In the genomic region with DNA sequence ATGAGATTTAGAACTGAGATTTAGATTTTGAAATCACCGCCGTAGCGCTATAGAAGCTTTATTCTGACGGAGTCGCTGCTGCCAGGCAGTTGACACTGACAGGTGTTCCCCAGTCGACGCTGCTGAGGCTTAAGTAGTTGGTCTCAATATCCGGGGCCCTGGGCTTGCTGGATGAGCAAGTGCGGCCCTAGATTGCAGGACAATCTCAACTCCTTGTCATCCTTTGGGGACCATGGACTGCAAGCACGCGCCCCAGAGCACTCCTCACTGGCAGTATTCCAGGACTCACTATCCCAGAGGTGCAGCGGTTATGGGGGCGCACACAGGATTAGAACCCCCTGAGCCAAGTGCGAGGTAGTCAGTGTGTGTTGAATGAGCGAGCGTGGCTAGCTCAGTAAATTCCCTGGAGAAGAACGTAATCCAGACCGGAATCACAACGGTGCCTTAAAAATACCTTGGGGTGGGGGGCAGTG, we compare ENCODE assay signal across 7 mouse cellular contexts. TPM values are rescaled to one million over a fixed set of nuclear protein-coding genes. Genes with fewer than 3 reads are reported as not detected.
DNase-seq lines count a peak whose midpoint lies in the region; ATAC-seq lines count a peak whose summit lies in the region.

No protein-coding gene starts in this region.

- H3K9ac ChIP-seq in lung, embryonic 16.5 days (ENCODE audit: low read length) = no peak overlapping the region
- peak overlapping the region; percentile 51 for H3K9ac ChIP-seq in forebrain, embryonic 15.5 days (replicated peaks)
- no peak overlapping the region for H3K9ac ChIP-seq in limb, embryonic 15.5 days
- no peak overlapping the region for H3K9ac ChIP-seq in stomach, embryonic 15.5 days

- H3K9me3 ChIP-seq in lung, embryonic 16.5 days (ENCODE audit: control insufficient read depth, low read length) = peaks cover 7% of the 10 kb centered on the region; the same call in 1 of the 2 replicates
- no peaks in the 10 kb centered on the region for H3K9me3 ChIP-seq in forebrain, embryonic 15.5 days
- no peaks in the 10 kb centered on the region for H3K9me3 ChIP-seq in limb, embryonic 15.5 days
- H3K9me3 ChIP-seq in stomach, embryonic 15.5 days = no peaks in the 10 kb centered on the region

- no peak for DNase-seq in lung, postnatal 14 days
- no peak for DNase-seq in kidney, adult 8-10 months

- peaks cover 8% of the 10 kb centered on the region for H3K4me1 ChIP-seq in lung, embryonic 16.5 days (replicated peaks; ENCODE audit: control insufficient read depth, insufficient read depth, low read length)
- H3K4me1 ChIP-seq in forebrain, embryonic 15.5 days = peaks cover 17% of the 10 kb centered on the region
- peaks cover 18% of the 10 kb centered on the region for H3K4me1 ChIP-seq in limb, embryonic 15.5 days
- peaks cover 15% of the 10 kb centered on the region for H3K4me1 ChIP-seq in stomach, embryonic 15.5 days

- H3K36me3 ChIP-seq in lung, embryonic 16.5 days (ENCODE audit: control insufficient read depth, insufficient read depth, low read length) = no peaks in the 10 kb centered on the region
- no peaks in the 10 kb centered on the region for H3K36me3 ChIP-seq in forebrain, embryonic 15.5 days
- no peaks in the 10 kb centered on the region for H3K36me3 ChIP-seq in limb, embryonic 15.5 days
- no peaks in the 10 kb centered on the region for H3K36me3 ChIP-seq in stomach, embryonic 15.5 days

- ATAC-seq in lung, embryonic 16.5 days (ENCODE audit: low read depth) = no peak
- peak; percentile 48 for ATAC-seq in forebrain, embryonic 15.5 days (replicated peaks)
- ATAC-seq in limb, embryonic 15.5 days (ENCODE audit: insufficient number of reproducible peaks, low FRiP score, low TSS enrichment, low read depth) = no peak
- no peak for ATAC-seq in stomach, embryonic 15.5 days (ENCODE audit: insufficient read depth, low FRiP score, low read depth)
- ATAC-seq in CD4-positive, CD25-positive, alpha-beta regulatory T cell, adult 4 months = no peak

- peak overlapping the region; percentile 56 for H3K4me3 ChIP-seq in lung, embryonic 16.5 days (ENCODE audit: low read length)
- H3K4me3 ChIP-seq in forebrain, embryonic 15.5 days = peak overlapping the region; percentile 53
- H3K4me3 ChIP-seq in limb, embryonic 15.5 days = peak overlapping the region; percentile 55
- H3K4me3 ChIP-seq in stomach, embryonic 15.5 days (replicated peaks) = peak overlapping the region; percentile 52

- H3K4me2 ChIP-seq in lung, embryonic 16.5 days (ENCODE audit: low read depth, low read length) = peak overlapping the region; percentile 94
- H3K4me2 ChIP-seq in forebrain, embryonic 15.5 days (replicated peaks) = peak overlapping the region; percentile 93
- peak overlapping the region; percentile 91 for H3K4me2 ChIP-seq in limb, embryonic 15.5 days
- peak overlapping the region; percentile 98 for H3K4me2 ChIP-seq in stomach, embryonic 15.5 days

- peaks cover 51% of the 10 kb centered on the region for H3K27me3 ChIP-seq in lung, embryonic 16.5 days (ENCODE audit: control insufficient read depth, insufficient read depth, low read depth, low read length)
- peaks cover 52% of the 10 kb centered on the region for H3K27me3 ChIP-seq in forebrain, embryonic 15.5 days
- peaks cover 70% of the 10 kb centered on the region for H3K27me3 ChIP-seq in limb, embryonic 15.5 days
- H3K27me3 ChIP-seq in stomach, embryonic 15.5 days (replicated peaks) = peaks cover 43% of the 10 kb centered on the region

- no peak overlapping the region for H3K27ac ChIP-seq in lung, embryonic 16.5 days (ENCODE audit: low read length)
- no peak overlapping the region for H3K27ac ChIP-seq in forebrain, embryonic 15.5 days (replicated peaks)
- no peak overlapping the region for H3K27ac ChIP-seq in limb, embryonic 15.5 days
- H3K27ac ChIP-seq in stomach, embryonic 15.5 days = no peak overlapping the region

- 6% methylated on average over 19 of the region's 19 CpGs for WGBS in lung, embryonic 16.5 days
- WGBS in forebrain, embryonic 15.5 days = 9% methylated on average over 19 of the region's 19 CpGs
- 10% methylated on average over 19 of the region's 19 CpGs for WGBS in limb, embryonic 15.5 days
- 14% methylated on average over 19 of the region's 19 CpGs for WGBS in stomach, embryonic 15.5 days

RNA-seq across cellular contexts. Expression of a gene that starts 1.7 kb away (rescaled TPM):
- 0.24 and 0.29 TPM in 2 replicates for polyA plus RNA-seq in lung, embryonic 16.5 days (2015; fragmentation: Nextera tagmentation; extraction: Ambion mirVana)
- 1.5 and 2.3 TPM in 2 replicates for polyA plus RNA-seq in forebrain, embryonic 15.5 days (2015; fragmentation: Nextera tagmentation; extraction: Ambion mirVana)
- 0.45 TPM in 2 replicates for polyA plus RNA-seq in limb, embryonic 15.5 days (2015; fragmentation: Nextera tagmentation; extraction: Ambion mirVana)
- polyA plus RNA-seq in stomach, embryonic 15.5 days (2015; fragmentation: Nextera tagmentation; extraction: Ambion mirVana) = 0.52 and 0.74 TPM in 2 replicates
- not detected for polyA plus RNA-seq in CD4-positive, CD25-positive, alpha-beta regulatory T cell, adult 4 months (2017; shearing (Covaris generic))
